In genomic region chr11:79238398-79238752, GRCm38 (mm10) we compare ENCODE assay signal across 9 mouse cellular contexts. TPM values are rescaled to one million over a fixed set of nuclear protein-coding genes. Genes with fewer than 3 reads are reported as not detected.
A peak's percentile ranks its signal among the peaks of the same experiment; 100 is the strongest.
DNase-seq lines count a peak whose midpoint lies in the region.
"Had no signal": no experiment of that assay in that cellular context is flagged by ENCODE, and none has a peak within 500 bp of the region (broad histone marks: within the 10 kb centered on the region; RNA-seq: fewer than 3 reads in every experiment).

No protein-coding gene starts in this region.

- peak; percentile 66 for DNase-seq in gastrocnemius, adult 18-20 months (ENCODE audit: low spot score)
- DNase-seq in gastrocnemius, postnatal 25 days, result no peak
- DNase-seq in embryo, embryonic 10.5 days (ENCODE audit: low spot score), result peak; percentile 79
- peak; percentile 39 to 72 for DNase-seq in heart, postnatal 14 days
- peak; percentile 75 for DNase-seq in lung, postnatal 10 days
- no peak for DNase-seq in thymus, postnatal 36 days
- DNase-seq in cerebellum, postnatal 4 days (ENCODE audit: low spot score in 2 of 2), result no peak
- no peak for DNase-seq in spleen, postnatal 14 days (ENCODE audit: low spot score in 2 of 2)

- intact Hi-C loops in heart, postnatal 14 days (cut with DNase I), result no loop called here

RNA-seq across cellular contexts. Expression of gene Wsb1, which starts 16.1 kb away (rescaled TPM):
- 10 to 100 TPM in 1 of 2 experiments, 1 to 10 TPM in 1; 6.7 to 10.3 TPM for total RNA-seq in gastrocnemius, adult 18-20 months (2021)
- total RNA-seq in gastrocnemius, postnatal 25 days (2021), result 10 to 100 TPM in 1 of 2 experiments, 1 to 10 TPM in 1; 7.5 to 14.0 TPM
- total RNA-seq in heart, postnatal 14 days (2021), result 10 to 100 TPM; 25.3 to 27.7 TPM

RNA-seq across cellular contexts. Expression of gene Gm9964, which starts 58.3 kb away (rescaled TPM):
- total RNA-seq in gastrocnemius, adult 18-20 months (2021), result not detected
- not detected for total RNA-seq in gastrocnemius, postnatal 25 days (2021)
- total RNA-seq in heart, postnatal 14 days (2021), result not detected
- total RNA-seq: common myeloid progenitor, adult 5-6 weeks had no signal

Comparison
In these comparisons a context has a peak if more than half of its experiments do, and no peak if none do; other contexts are left out.
1. DNase-seq: peak in gastrocnemius, adult 18-20 months (single experiment), embryo, embryonic 10.5 days (single experiment), heart, postnatal 14 days (2 of 2) and lung, postnatal 10 days (single experiment); none in gastrocnemius, postnatal 25 days (single experiment), thymus, postnatal 36 days (0 of 2), cerebellum, postnatal 4 days (0 of 2) and spleen, postnatal 14 days (0 of 2).